Mouse (Mus musculus) cerebellum, adult 2 months (tissue): ENCODE data around the gene Mst1. TPM values are rescaled to one million over a fixed set of nuclear protein-coding genes. Genes with fewer than 3 reads are reported as not detected.

ENCODE experiments used
- DNase-seq, 2 experiments: peaks; one replicate each; pipeline ENCODE4 v3.0.0; 2021
- H3K27ac ChIP-seq: fragments of 200-500 bp; 2 replicates; pipeline ENCODE4 v1.5.1; 2012; ENCODE audit warnings: low read length, control low read depth, inconsistent platforms; ENCODE audit not compliant: insufficient read depth
- H3K27me3 ChIP-seq: fragments of 200-500 bp; 2 replicates; pipeline ENCODE4 v1.6.1; 2012; ENCODE audit warnings: inconsistent platforms, mild to moderate bottlenecking, low read length, moderate library complexity; ENCODE audit not compliant: control insufficient read depth, insufficient read depth
- H3K4me1 ChIP-seq: fragments of 200-500 bp; 2 replicates; pipeline ENCODE4 v1.6.1; 2011; ENCODE audit warnings: low read length; ENCODE audit not compliant: control insufficient read depth, insufficient read depth
- H3K4me3 ChIP-seq: fragments of 200-500 bp; replicated peaks from 2 replicates; pipeline ENCODE3; 2011; ENCODE audit warnings: mild to moderate bottlenecking, low read depth, low read length, control low read depth; ENCODE audit not compliant: insufficient read depth
- CTCF ChIP-seq: fragments of 200-500 bp; IDR thresholded peaks from 2 replicates; pipeline ENCODE4 v1.5.1; 2011; ENCODE audit warnings: low read depth, mild to moderate bottlenecking, control low read depth, low read length, moderate library complexity, borderline replicate concordance; ENCODE audit not compliant: insufficient read depth
- POLR2A ChIP-seq: fragments of 200-500 bp; IDR thresholded peaks from 2 replicates; pipeline ENCODE4 v1.6.1; 2011; ENCODE audit warnings: low read length, control low read depth, borderline replicate concordance; ENCODE audit not compliant: insufficient read depth
- WGBS: fragments of 180-500 bp; shearing (Covaris S2); methylation state at CpG from one replicate; pipeline ENCODE4 v1.1.7; 2018; 5-methylcytosine and 5-hydroxymethylcytosine counted together
- polyA plus RNA-seq: library from polyadenylated mRNA; depleted of rRNA; stranded (reverse); fragments of >200 nt; gene quantifications from 2 replicates; pipeline ENCODE4 v1.2.3, GENCODE M21; 2012; rRNA removed

Gene Mst1
- polyA plus RNA-seq, 1 experiment, result 0.13 TPM

DNA sequence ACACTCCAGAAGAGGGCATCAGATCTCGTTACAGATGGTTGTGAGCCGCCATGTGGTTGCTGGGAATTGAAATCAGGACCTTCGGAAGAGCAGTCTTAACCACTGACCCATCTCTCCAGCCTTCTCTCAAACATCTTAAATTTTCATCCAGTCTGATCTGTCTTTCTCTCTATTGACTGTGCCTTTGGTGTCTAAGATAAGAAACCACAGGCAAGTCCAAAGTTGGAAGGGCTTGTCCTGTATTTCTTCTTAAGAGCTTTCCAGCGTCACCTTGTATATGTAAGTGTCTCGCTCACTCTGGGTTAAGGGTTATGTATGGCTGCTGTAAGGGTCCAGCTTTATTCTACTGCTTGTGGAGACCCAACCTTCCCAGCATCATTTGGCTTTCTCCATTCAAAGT lies 51.3 kb downstream of the Mst1 start:
- Histone ChIP-seq H3K27ac (no peak overlapping the region), H3K27me3 (no peaks in the 10 kb centered on the region), H3K4me3 (no peak overlapping the region), H3K4me1 (peaks cover 57% of the 10 kb centered on the region)
- TF ChIP-seq CTCF (no peak), POLR2A (no peak)
- 94% methylated on average over 5 of the region's 5 CpGs for WGBS
- no peak for DNase-seq

- Histone ChIP-seq H3K27ac (no peak overlapping the region), H3K27me3 (no peaks in the 10 kb centered on the region), H3K4me1 (peaks cover 57% of the 10 kb centered on the region), H3K4me3 (no peak overlapping the region)
- no peak for TF ChIP-seq CTCF
- TF ChIP-seq POLR2A, result no peak
- no peak for DNase-seq
- WGBS, result 69% methylated on average over 3 of the region's 3 CpGs
Observed at GRCm38 (mm10) chr9:108132373-108132772, 52.1 kb downstream of the Mst1 start.

DNA sequence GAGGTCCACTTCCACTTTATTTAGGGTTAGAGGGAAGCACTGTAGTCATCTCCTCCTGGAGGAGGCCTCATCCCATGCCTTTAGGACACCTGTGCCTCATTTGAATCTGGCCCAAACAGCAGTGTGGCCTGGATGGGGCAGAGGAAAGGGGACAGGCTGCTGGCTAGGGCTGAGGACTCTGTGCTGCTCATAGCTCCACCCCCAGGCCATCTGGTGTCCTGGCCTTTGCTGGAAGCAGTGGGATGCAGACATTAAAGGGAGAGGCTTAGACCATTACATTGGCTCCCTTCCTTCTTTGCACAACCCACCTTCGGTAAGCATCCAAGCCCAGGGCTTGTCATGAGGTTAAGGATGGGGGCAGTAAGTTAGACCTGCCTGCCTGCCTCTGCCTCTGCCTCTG lies 53.2 kb downstream of the Mst1 start:
- H3K4me1 ChIP-seq, result peaks cover 56% of the 10 kb centered on the region
- 19% methylated on average over 1 of the region's 1 CpGs for WGBS
- peak overlapping the region; percentile 69 for H3K27ac ChIP-seq
- no peaks in the 10 kb centered on the region for H3K27me3 ChIP-seq
- DNase-seq, result peak; percentile 85 to 93
- peak overlapping the region; percentile 24 for H3K4me3 ChIP-seq
- peak; percentile 31; the same call in 1 of the 2 replicates for TF ChIP-seq POLR2A
- no peak for TF ChIP-seq CTCF

Other genes starting within 250 kb of the Mst1 start
- 64.5 and 66.4 TPM in 2 replicates for gene Rbm6, start 207.2 kb upstream of the Mst1 start, polyA plus RNA-seq
- 32.4 and 34.4 TPM in 2 replicates for gene Mon1a, start 192.3 kb upstream of the Mst1 start, polyA plus RNA-seq
- 0.71 and 1.0 TPM in 2 replicates for gene Mst1r, start 173.6 kb upstream of the Mst1 start, polyA plus RNA-seq
- not detected in 2 replicates for gene Actl11, start 152.0 kb upstream of the Mst1 start, polyA plus RNA-seq
- gene Camkv, start 144.8 kb upstream of the Mst1 start, polyA plus RNA-seq, result 20.2 and 25.1 TPM in 2 replicates
- 1.5 and 2.2 TPM in 2 replicates for gene Traip, start 130.3 kb upstream of the Mst1 start, polyA plus RNA-seq
- gene Uba7, start 104.9 kb upstream of the Mst1 start, polyA plus RNA-seq, result 8.0 and 10.0 TPM in 2 replicates
- gene Gm20661, start 97.4 kb upstream of the Mst1 start, polyA plus RNA-seq, result 0.20 and 0.38 TPM in 2 replicates
- 4.1 and 5.7 TPM in 2 replicates for gene Inka1, start 94.6 kb upstream of the Mst1 start, polyA plus RNA-seq
- gene Cdhr4, start 87.9 kb upstream of the Mst1 start, polyA plus RNA-seq, result 2.2 and 4.1 TPM in 2 replicates
- gene Gm20662, start 84.1 kb upstream of the Mst1 start, polyA plus RNA-seq, result 6.3 and 6.9 TPM in 2 replicates
- 191 and 245 TPM in 2 replicates for gene Ip6k1, start 77.9 kb upstream of the Mst1 start, polyA plus RNA-seq
- gene Gmppb, start 31.2 kb upstream of the Mst1 start, polyA plus RNA-seq, result 16.5 and 28.7 TPM in 2 replicates
- gene Amigo3, start 27.3 kb upstream of the Mst1 start, polyA plus RNA-seq, result 2.7 TPM in 2 replicates
- 184 and 213 TPM in 2 replicates for gene Rnf123, start 2.9 kb downstream of the Mst1 start, polyA plus RNA-seq
- 69.6 and 83.5 TPM in 2 replicates for gene Apeh, start 14.2 kb downstream of the Mst1 start, polyA plus RNA-seq
- gene Bsn, start 109.9 kb downstream of the Mst1 start, polyA plus RNA-seq, result 70.0 and 77.6 TPM in 2 replicates
- 33.8 and 38.6 TPM in 2 replicates for gene Dag1, start 183.5 kb downstream of the Mst1 start, polyA plus RNA-seq
- gene Nicn1, start 210.0 kb downstream of the Mst1 start, polyA plus RNA-seq, result 94.1 and 97.5 TPM in 2 replicates
- gene Amt, start 216.4 kb downstream of the Mst1 start, polyA plus RNA-seq, result 63.2 and 64.2 TPM in 2 replicates
- 198 and 201 TPM in 2 replicates for gene Rhoa, start 225.7 kb downstream of the Mst1 start, polyA plus RNA-seq
- 55.2 and 58.9 TPM in 2 replicates for gene Tcta, start 225.7 kb downstream of the Mst1 start, polyA plus RNA-seq